Mouse (Mus musculus) liver, adult 2 months (tissue): Measurements from ENCODE around the gene Gipc2.

Source experiments
- CTCF ChIP-seq: fragments of 200-500 bp; IDR thresholded peaks from 2 replicates; pipeline ENCODE4 v1.5.1; 2011; ENCODE audit warnings: low read depth, low read length, control low read depth
- POLR2A ChIP-seq: fragments of 200-500 bp; IDR thresholded peaks from 2 replicates; pipeline ENCODE4 v1.6.1; 2011; ENCODE audit warnings: low read length, control low read depth; ENCODE audit not compliant: insufficient read depth; ENCODE audit errors: extremely low read depth

GRCm38 (mm10) chr3:152160607-152161006, 5.4 kb downstream of the Gipc2 start:
- TF ChIP-seq POLR2A (no peak), CTCF (no peak)
